Mouse (Mus musculus) MEL (cell line): ENCODE measurements around the gene 9930021J03Rik. TPM values are rescaled to one million over a fixed set of nuclear protein-coding genes. Genes with fewer than 3 reads are reported as not detected.

Experiments used
- DNase-seq: peaks from one replicate; pipeline ENCODE4 v3.0.0; 2011; ENCODE audit warnings: low read depth, low spot score
- H3K27ac ChIP-seq: 2 replicates; pipeline ENCODE4 v1.5.1; 2012; ENCODE audit warnings: low read depth, mild to moderate bottlenecking, control low read depth, low read length, moderate library complexity; ENCODE audit not compliant: control insufficient read depth
- H3K27me3 ChIP-seq, 2 experiments: fragments of 150-350 bp in 1 of 2; sonication (generic) in 1 of 2; 2 replicates each; pipeline ENCODE4 v1.6.1; 2012; ENCODE audit warnings: low read length in 2 of 2, mild to moderate bottlenecking in 2 of 2, improper control_type of control experiment in 1 of 2, moderate library complexity in 1 of 2; ENCODE audit not compliant: insufficient read depth in 2 of 2, control insufficient read depth in 1 of 2
- H3K36me3 ChIP-seq, 2 experiments: 2 replicates each; pipeline ENCODE4 v1.6.1; 2012 to 2014; ENCODE audit warnings: low read length in 2 of 2, improper control_type of control experiment in 1 of 2, inconsistent platforms in 1 of 2, mild to moderate bottlenecking in 1 of 2; ENCODE audit not compliant: insufficient read depth in 2 of 2, control insufficient read depth in 1 of 2
- H3K4me1 ChIP-seq, 2 experiments: fragments of 150-350 bp in 1 of 2; sonication (generic) in 1 of 2; 2 replicates each; pipeline ENCODE4 v1.6.1; 2012; ENCODE audit warnings: low read length in 2 of 2, improper control_type of control experiment in 1 of 2, mild to moderate bottlenecking in 1 of 2; ENCODE audit not compliant: insufficient read depth in 2 of 2, control insufficient read depth in 1 of 2
- H3K4me3 ChIP-seq, 2 experiments: fragments of 150-350 bp in 1 of 2; sonication (generic) in 1 of 2; 2 replicates each; pipeline ENCODE4 v1.5.1; 2012; ENCODE audit warnings: low read depth in 2 of 2, low read length in 2 of 2, mild to moderate bottlenecking in 2 of 2, moderate library complexity in 2 of 2, control low read depth in 1 of 2, improper control_type of control experiment in 1 of 2; ENCODE audit not compliant: control insufficient read depth in 1 of 2, insufficient read depth in 1 of 2
- H3K79me2 ChIP-seq: 2 replicates; pipeline ENCODE4 v1.6.1; 2012; ENCODE audit warnings: mild to moderate bottlenecking, low read length, moderate library complexity; ENCODE audit not compliant: control insufficient read depth, poor library complexity, insufficient read depth
- H3K9ac ChIP-seq: 2 replicates; pipeline ENCODE4 v1.6.1; 2012; ENCODE audit warnings: low read depth, mild to moderate bottlenecking, control low read depth, low read length, moderate library complexity; ENCODE audit not compliant: control insufficient read depth, poor library complexity, severe bottlenecking
- H3K9me3 ChIP-seq: fragments of 150-350 bp; sonication (generic); replicated peaks from 2 replicates; pipeline ENCODE4 v1.6.1; 2012; ENCODE audit warnings: mild to moderate bottlenecking, low read length, improper control_type of control experiment, moderate library complexity; ENCODE audit not compliant: insufficient read depth
- CHD1 ChIP-seq: IDR thresholded peaks from 2 replicates; pipeline ENCODE4 v1.6.1; 2012; ENCODE audit warnings: low read depth, mild to moderate bottlenecking, inconsistent platforms, low read length, improper control_type of control experiment
- E2F4 ChIP-seq: IDR thresholded peaks from 2 replicates; pipeline ENCODE4 v1.6.1; 2011; ENCODE audit warnings: low read depth, low read length, improper control_type of control experiment, borderline replicate concordance
- ELF1 ChIP-seq: IDR thresholded peaks from 2 replicates; pipeline ENCODE4 v1.6.1; 2014; ENCODE audit warnings: low read depth, mild to moderate bottlenecking, inconsistent platforms, low read length, improper control_type of control experiment, moderate library complexity
- EP300 ChIP-seq, 2 experiments: IDR thresholded peaks; 2 replicates each; pipeline ENCODE4 v1.6.1; 2011; ENCODE audit warnings: improper control_type of control experiment in 2 of 2, low read length in 2 of 2, low read depth in 1 of 2, mild to moderate bottlenecking in 1 of 2
- ETS1 ChIP-seq: IDR thresholded peaks from 2 replicates; pipeline ENCODE4 v1.6.1; 2012; ENCODE audit warnings: low read depth, mild to moderate bottlenecking, inconsistent platforms, low read length, improper control_type of control experiment, moderate library complexity
- GABPA ChIP-seq: IDR thresholded peaks from 2 replicates; pipeline ENCODE4 v1.6.1; 2012; ENCODE audit warnings: low read depth, mild to moderate bottlenecking, inconsistent platforms, low read length, improper control_type of control experiment, moderate library complexity
- MAFK ChIP-seq: IDR thresholded peaks from 2 replicates; pipeline ENCODE4 v1.6.1; 2011; ENCODE audit warnings: low read depth, mild to moderate bottlenecking, low read length, improper control_type of control experiment, borderline replicate concordance
- NRF1 ChIP-seq: IDR thresholded peaks from 2 replicates; pipeline ENCODE4 v1.6.1; 2014; ENCODE audit warnings: low read depth, mild to moderate bottlenecking, inconsistent platforms, low read length, improper control_type of control experiment, moderate library complexity; ENCODE audit not compliant: poor library complexity, insufficient read depth, severe bottlenecking
- POLR2AphosphoS2 ChIP-seq: IDR thresholded peaks from 2 replicates; pipeline ENCODE4 v1.6.1; 2011; ENCODE audit warnings: low read length, improper control_type of control experiment
- POLR2AphosphoS5 ChIP-seq: IDR thresholded peaks from 2 replicates; pipeline ENCODE4 v1.6.1; 2012; ENCODE audit warnings: low read depth, borderline replicate concordance, mild to moderate bottlenecking, inconsistent platforms, low read length, moderate library complexity, mixed read lengths
- RAD21 ChIP-seq: IDR thresholded peaks from 2 replicates; pipeline ENCODE4 v1.6.1; 2011; ENCODE audit warnings: mild to moderate bottlenecking, low read depth, low read length, improper control_type of control experiment
- SIN3A ChIP-seq: IDR thresholded peaks from 2 replicates; pipeline ENCODE4 v1.6.1; 2012; ENCODE audit warnings: low read length, improper control_type of control experiment, inconsistent platforms
- TAL1 ChIP-seq: IDR thresholded peaks from 2 replicates; pipeline ENCODE4 v1.6.1; 2012; ENCODE audit warnings: mild to moderate bottlenecking, inconsistent platforms, low read length, moderate library complexity, mixed read lengths
- TBP ChIP-seq: IDR thresholded peaks from 2 replicates; pipeline ENCODE4 v1.8.0; 2011; ENCODE audit warnings: low read depth, low read length, improper control_type of control experiment
- TCF12 ChIP-seq: IDR thresholded peaks from 2 replicates; pipeline ENCODE4 v1.6.1; 2014; ENCODE audit warnings: low read depth, mild to moderate bottlenecking, inconsistent platforms, low read length, improper control_type of control experiment, moderate library complexity
- USF1 ChIP-seq: IDR thresholded peaks from 2 replicates; pipeline ENCODE4 v1.6.1; 2014; ENCODE audit warnings: low read depth, mild to moderate bottlenecking, inconsistent platforms, low read length, improper control_type of control experiment, moderate library complexity
- polyA plus RNA-seq, 2 experiments: library from polyadenylated mRNA; stranded (reverse) in 1 of 2; unstranded in 1 of 2; fragments of >175 nt in 1 of 2; fragments of >200 nt in 1 of 2; gene quantifications; 2 replicates each; pipeline versions ENCODE4 v1.2.1 to v1.2.4; 2012; ENCODE audit warnings: low replicate concordance in 2 of 2, low read depth in 1 of 2; ENCODE audit not compliant: insufficient read length in 2 of 2, insufficient read depth in 1 of 2, missing spikeins in 1 of 2
- total RNA-seq: library from RNA; depleted of rRNA; stranded (reverse); fragments of 300-350 nt; gene quantifications from 2 replicates; pipeline ENCODE4 v1.2.3, GENCODE M21; 2012

9930021J03Rik gene
- total and polyA plus RNA-seq, 3 experiments: 19.9 to 216 (median 40.9) TPM

DNA sequence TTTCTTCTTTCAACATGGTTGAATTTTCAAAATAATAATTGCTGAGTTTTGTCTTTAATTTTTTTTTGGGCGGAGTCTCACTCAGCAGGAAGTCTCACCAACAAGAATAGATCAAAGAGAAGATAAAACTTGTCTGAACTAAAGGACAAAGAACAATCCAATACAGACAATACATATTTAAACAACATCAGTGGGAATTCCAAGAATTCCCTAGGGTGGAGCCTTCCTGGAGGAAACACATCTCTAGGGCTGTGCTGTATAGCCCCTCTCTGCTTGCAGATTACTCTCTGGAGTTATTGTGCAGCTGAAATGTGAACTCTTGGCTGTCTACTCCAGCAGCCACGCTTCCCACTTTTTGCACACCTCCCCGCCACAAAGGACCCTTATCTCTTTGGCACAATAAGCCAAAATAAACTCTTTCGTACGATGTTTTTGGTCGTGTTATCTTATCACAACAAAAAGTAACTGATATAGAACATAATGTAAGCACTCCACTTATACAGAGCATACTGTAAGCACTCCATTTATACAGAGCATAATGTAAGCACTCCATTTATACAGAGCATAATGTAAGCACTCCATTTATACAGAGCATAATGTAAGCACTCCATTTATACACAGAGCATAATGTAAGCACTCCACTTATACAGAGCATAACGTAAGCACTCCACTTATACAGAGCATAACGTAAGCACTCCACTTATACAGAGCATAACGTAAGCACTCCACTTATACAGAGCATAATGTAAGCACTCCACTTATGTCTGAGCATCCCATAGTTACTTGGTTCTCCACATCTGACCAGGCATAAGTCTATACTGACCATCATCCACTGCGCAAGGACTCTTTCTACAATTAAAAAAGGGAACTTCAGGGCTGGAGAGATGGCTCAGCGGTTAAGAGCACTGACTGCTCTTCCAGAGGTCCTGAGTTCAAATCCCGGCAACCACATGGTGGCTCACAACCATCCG is 125.3 kb downstream of the 9930021J03Rik start (continued):
- TF ChIP-seq ELF1: peak; percentile 36; the same call in 1 of the 2 replicates
- TF ChIP-seq POLR2AphosphoS2: no peak
- peak; percentile 89 for TF ChIP-seq SIN3A
- no peak for TF ChIP-seq CHD1
- TF ChIP-seq MAFK: peak; percentile 88
- TF ChIP-seq, all 39 proteins: peak for 22

DNA sequence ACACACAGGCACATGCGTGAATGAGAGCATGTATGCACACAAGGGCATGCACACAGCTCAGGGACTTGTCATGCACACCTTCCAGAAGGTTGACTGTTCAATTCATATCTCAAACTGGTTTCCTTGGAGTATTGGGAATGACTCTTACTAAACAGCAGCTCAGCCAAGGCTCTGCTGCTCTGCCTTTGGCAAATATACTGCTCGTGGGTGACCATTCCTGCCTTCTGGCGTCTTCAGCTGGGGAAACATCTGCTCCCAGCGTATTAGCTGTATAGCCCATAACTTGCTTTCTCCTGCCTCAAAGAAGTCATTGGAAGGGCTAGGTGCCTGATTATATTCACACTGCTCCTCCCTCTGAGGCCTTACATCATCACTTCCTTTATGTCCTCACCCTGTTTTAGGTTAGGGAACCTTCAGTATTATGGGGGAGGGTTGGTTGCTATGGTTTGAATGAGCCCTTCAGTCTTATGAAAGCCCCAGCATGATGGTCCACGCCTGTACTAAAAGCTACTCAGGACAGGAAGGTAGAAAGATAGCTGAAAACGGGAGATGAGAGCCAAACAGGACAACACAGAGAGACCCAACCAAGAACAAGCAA is 127.5 kb downstream of the 9930021J03Rik start:
- H3K79me2 ChIP-seq: no peaks in the 10 kb centered on the region
- DNase-seq: peak; percentile 55
- no peak overlapping the region for H3K9ac ChIP-seq
- no peak overlapping the region for H3K4me3 ChIP-seq
- H3K27ac ChIP-seq: no peak overlapping the region
- peaks cover 0 to 28% of the 10 kb centered on the region in 2 experiments; a peak in 2 of 4 replicates for H3K36me3 ChIP-seq
- no peak for TF ChIP-seq RAD21
- peak; percentile 19; the same call in 1 of the 2 replicates for TF ChIP-seq POLR2AphosphoS5
- no peak for TF ChIP-seq E2F4
- no peak for TF ChIP-seq USF1
- no peak for TF ChIP-seq NRF1
- TF ChIP-seq EP300 (IDR thresholded peaks at IDR 0.05; ENCODE audit: low read depth in 1 of 2, low read length in 2 of 2): 0 out of 4 replicates have a peak, but pooled peaks of 1 of the 2 experiments have one; percentile 14
- peak; percentile 43; the same call in 1 of the 2 replicates for TF ChIP-seq ETS1
- TF ChIP-seq TBP: no peak
- no peak for TF ChIP-seq GABPA
- TF ChIP-seq TCF12: no peak
- no peak for TF ChIP-seq ELF1
- no peak for TF ChIP-seq TAL1
- H3K27me3 ChIP-seq: no peaks in the 10 kb centered on the region
- peaks cover 5 to 38% of the 10 kb centered on the region in 2 experiments for H3K4me1 ChIP-seq
- H3K9me3 ChIP-seq: no peaks in the 10 kb centered on the region
